Mouse (Mus musculus) Muller cell, postnatal 12 days (primary cell): Measurements from ENCODE around the gene Ripor1.

Experiments
- DNase-seq: peaks from one replicate; pipeline ENCODE4 v3.0.0-alpha.2; 2015; ENCODE audit errors: inconsistent ontology term

The Ripor1 gene

DNA sequence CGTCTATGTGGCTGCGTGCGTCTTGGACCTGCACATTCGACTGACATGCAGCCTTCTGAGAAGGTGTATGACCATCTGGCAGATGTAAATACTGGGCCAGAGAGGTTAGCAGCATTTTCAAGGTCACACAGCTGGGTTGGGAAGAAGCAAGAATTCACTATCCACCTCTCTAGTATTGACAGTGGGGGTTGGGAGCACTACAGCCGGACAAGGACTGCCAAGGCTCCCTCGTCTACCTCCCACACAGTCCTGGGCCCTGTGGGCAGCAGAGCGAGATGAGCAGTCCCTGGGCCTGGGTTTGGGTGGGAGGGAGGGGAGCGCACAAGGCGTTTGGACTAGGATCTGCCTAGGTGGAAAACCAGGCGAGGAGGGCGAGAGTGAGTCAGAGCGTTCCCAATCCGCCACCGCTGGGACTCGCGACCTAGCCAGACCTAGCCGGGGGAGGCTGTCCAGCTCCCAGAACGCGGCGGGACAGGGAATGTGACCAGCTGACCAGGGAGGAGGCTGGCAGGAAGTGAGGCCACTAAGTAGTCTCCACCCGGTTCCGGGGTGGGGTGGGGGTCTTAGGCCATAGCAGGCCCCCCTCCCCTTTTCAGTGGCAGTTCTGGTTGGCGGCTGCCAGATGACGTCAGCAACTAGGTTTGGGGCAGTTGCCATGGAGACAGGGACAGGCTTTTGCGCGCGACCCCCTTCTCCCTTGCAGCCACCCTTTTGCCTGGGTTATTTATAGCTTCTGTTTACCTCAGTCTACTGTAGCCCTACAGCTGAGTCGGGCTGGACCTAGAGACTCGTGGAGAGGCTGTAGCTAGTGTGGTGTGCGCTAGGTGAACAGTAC lies 1.4 kb downstream of the Ripor1 start:
- DNase-seq = peak; percentile 95

- no peak for DNase-seq
Measured at GRCm38 (mm10) chr8:105607062-105607461, 2.0 kb downstream of the Ripor1 start.

DNA sequence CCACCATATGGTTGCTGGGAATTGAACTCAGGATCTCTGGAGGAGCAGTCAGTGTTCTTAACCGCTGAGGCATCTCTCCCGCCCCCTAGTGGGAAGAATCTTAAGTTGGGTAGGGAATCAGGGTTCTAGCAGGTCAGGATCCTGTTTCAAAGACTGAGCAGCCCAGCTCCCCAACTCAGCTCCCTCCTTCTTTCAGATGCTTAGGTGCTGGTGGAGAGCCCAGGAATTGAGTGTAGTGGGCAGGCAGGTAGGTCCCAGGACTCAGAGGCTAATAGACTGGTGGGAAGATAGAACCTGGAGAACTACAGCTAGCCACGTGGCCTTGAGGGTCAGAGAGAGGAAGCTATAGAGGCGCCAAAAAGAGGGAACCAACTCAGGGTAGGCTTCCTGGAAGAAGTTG lies 2.6 kb downstream of the Ripor1 start:
- DNase-seq = no peak

DNA sequence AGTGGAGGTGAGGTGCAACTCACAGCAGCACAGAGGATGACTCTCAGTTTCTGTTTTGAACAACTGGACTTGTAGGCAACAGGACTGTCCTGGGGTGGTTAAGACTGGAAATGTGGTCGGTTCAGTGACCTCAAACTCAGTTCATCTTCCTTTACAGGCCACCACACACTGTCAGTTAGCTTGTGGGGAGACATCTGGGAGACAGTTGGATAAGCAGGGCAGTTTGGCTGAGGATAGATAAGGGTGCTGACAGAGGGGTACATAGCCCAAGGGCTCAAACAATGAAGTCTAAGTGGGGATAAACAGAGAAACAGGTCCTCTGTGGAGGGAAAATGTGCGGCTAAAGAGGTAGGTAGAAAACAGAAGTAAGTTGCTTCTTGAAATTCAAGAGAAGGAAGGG lies 4.3 kb downstream of the Ripor1 start:
- DNase-seq = no peak

DNA sequence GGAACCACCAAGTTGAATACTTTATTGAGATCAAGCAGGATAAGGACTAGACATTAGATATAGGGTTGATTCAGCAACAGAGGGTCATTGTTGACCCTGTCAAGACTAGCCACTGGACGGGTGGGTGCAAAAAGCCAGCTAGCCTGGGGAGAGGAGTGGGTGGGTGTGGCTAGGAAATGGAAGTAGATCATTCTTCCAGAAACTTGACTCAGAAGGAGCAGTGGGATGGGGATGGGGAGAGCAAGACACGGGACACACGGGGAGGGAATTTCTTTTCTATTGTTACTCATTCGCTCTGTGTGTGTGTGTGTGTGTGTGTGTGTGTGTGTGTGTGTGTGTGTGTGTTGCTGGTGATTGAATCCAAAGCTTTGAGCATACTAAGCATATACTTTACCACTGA lies 4.7 kb downstream of the Ripor1 start:
- DNase-seq = no peak

GRCm38 (mm10) chr8:105611836-105612235 lies 6.8 kb downstream of the Ripor1 start:
- no peak for DNase-seq

- peak; percentile 75 for DNase-seq
Measured at GRCm38 (mm10) chr8:105613037-105613436, 8.0 kb downstream of the Ripor1 start.

DNA sequence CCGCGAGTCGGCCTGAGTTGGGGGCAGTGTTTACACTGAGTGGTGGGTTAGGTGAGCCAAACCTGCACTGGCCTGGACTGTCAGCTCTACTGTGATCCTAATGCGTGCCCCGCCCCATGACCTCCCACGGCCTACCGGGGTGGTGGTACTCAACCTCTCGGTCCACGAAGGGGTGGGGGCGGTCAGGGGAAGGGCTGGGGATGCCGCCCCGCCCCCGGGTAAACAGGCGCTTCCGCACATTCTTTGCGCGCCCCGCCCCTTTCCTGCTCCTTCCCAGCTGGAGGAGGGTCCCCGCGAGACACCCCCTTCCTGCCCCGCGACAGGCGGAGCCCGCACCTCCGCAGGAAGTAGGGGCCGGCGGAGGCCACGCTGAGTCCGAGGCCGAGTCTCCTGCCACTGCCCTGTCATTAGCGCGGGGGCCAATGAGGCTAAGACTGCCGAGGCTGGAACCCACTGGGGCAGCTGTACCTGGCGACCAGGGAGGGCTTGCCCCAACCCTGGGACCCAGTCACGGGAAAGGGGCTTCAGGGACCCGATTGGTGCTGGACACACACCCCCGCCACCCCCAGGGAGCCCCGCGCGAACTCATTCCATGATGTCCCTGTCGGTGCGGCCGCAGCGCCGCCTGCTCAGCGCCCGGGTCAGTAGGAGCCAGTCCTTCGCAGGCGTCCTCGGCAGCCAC lies 8.9 kb downstream of the Ripor1 start:
- DNase-seq = peak; percentile 77

DNA sequence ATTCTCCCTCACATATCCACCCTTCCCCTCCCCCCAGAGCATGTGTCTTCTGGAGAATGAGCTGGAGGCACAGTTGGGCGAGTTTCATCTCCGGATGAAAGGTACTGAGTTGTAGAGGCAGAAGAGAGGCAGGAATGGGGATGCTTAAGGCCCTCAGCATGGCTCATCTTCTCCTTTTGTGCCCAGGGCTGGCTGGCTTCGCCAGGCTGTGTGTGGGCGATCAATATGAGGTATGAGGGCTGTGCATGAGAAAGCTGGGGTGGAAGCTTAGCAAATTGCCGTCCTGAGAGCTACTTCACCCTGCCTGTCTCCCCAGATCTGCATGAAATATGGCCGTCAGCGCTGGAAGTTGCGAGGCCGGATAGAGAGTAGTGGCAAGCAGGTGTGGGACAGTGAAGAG lies 10.9 kb downstream of the Ripor1 start:
- no peak for DNase-seq

- DNase-seq = no peak
Measured at GRCm38 (mm10) chr8:105617451-105618278, 12.6 kb downstream of the Ripor1 start.

DNA sequence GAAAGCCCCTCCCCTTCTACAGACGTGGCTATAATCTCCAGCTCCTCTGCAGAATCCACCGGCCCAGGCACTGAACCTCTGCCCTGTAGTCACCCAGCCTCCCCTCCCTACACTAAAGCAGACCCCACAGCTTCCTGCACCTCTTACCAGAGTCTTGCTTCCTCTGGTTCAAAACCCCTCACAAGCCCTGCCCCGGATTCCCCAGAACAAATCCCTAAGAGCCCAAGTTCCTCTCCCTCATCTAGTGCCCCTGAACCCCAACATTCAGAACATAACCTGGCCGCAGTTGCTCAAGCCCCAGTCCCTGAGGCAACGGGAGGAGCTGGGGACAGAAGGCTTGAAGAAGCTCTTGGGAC lies 13.2 kb downstream of the Ripor1 start:
- DNase-seq = no peak

GRCm38 (mm10) chr8:105618892-105619591 lies 14.0 kb downstream of the Ripor1 start:
- DNase-seq = no peak

DNA sequence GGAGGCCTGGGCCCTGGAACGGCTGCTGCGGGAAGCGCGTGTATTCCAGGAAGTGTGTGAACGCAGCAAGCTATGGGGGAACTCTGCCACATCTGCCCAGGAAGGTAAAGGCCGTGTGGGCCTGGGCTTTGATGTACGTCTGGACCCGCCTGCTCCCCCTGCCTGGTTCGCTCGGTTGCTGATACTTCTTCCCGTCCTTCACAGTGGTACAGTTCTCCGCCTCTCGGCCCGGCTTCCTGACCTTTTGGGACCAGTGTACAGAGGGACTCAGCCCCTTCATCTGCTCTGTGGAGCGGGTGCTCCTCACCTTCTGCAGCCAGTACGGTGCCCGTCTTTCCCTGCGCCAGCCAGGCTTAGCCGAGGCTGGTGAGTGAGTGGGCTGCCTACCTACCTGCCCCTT lies 15.2 kb downstream of the Ripor1 start:
- DNase-seq = no peak

GRCm38 (mm10) chr8:105620946-105621720 lies 16.1 kb downstream of the Ripor1 start:
- no peak for DNase-seq

GRCm38 (mm10) chr8:105621841-105622240 lies 16.8 kb downstream of the Ripor1 start:
- peak; percentile 76 for DNase-seq

DNA sequence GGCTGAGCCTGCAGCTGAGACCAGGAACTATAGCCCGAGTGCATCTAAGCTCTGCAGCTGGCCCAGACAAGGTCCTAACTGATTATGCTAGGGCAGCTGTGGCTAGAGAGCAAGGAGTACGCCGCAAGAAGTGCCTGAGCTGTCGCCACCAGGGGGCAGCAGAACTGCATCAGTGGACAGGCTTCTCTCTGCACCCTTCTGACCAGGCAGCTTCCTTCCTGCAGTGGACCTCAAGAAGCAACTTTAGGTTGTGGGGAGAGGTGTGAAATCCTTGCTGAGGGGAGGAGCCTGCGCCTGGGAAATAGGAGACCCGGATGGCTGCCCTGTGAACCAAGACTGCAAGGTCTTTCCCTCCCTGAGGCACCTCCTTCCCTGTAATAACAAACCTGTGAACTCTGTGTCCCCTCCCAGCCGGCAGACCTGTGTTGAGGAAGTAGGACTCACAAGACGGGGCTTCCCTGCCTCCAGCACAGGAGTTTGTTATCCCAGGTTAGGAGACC lies 17.4 kb downstream of the Ripor1 start:
- peak; percentile 87 for DNase-seq

DNA sequence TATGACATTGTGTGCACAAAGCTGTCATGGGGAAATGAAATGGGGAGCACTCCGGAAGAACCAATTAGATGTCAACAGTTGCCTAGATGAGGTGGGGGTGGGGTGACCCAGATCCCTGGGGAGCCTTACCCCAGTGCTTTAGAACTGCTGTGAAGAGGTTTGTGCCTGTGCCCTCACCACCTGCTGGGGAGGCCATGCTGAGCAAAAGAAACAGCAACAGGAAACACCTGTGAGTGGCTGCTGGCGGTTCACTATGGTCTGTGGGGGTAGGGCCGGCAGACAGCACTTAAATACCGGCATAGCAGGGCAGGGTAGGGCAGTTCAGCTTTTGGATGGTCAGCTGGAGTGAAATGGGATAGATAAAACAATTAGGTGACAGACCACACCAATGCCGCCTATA lies 18.1 kb downstream of the Ripor1 start:
- no peak for DNase-seq

DNA sequence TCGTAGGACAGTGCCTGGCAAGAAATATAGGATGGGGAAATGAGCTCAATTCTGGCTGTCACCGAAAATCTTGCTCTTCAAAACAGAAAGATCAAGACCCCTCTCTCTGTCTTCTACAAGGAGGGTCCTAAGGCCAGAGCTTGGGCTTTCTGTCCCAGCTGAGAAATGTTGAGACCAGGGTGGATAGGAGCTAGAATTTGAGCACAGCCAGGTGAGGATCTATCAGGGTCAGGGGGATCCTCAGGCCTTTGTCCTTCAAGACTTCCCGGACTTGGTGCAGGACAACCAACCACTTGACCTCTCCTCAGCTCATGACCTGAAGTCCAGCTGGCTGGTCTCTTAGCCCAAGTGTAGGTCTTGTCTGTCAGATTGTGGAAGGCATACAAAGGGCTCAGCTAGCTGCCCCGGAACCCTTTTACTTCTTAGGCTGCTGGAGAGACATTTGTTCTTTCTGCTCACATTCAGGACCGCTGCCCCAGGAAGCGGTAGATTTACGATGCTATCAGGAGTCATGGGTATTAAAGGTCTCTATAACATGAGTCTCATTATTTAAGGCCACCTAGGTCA lies 18.7 kb downstream of the Ripor1 start:
- no peak for DNase-seq

GRCm38 (mm10) chr8:105624401-105624800 lies 19.3 kb downstream of the Ripor1 start:
- DNase-seq = no peak

DNA sequence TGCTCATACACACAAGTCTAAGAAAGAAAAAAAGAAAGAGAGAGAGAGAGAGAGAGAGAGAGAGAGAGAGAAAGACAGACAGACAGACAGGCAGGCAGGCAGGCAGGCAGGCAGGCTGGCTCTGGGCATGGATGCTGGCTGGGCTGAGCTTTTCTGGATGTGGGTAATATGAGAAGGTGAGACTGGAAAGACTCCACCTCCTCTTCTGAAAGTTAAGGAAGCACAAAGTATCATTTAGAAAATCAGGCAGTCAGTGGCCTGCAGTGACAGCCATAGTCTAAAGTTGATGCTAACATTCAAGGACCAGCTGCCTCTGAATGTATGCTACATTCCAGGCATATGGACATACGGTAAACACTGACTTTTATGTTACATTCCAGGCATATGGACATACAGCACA lies 19.8 kb downstream of the Ripor1 start:
- DNase-seq = no peak

- no peak for DNase-seq
Measured at GRCm38 (mm10) chr8:105626086-105626485, 21.0 kb downstream of the Ripor1 start.
